Mouse (Mus musculus): ENCODE results near the gene Prkce. TPM values are rescaled to one million over a fixed set of nuclear protein-coding genes. Genes with fewer than 3 reads are reported as not detected.

The Prkce gene
- polyA plus RNA-seq, 1 experiment from 2014 or later = 48.0 TPM

DNA sequence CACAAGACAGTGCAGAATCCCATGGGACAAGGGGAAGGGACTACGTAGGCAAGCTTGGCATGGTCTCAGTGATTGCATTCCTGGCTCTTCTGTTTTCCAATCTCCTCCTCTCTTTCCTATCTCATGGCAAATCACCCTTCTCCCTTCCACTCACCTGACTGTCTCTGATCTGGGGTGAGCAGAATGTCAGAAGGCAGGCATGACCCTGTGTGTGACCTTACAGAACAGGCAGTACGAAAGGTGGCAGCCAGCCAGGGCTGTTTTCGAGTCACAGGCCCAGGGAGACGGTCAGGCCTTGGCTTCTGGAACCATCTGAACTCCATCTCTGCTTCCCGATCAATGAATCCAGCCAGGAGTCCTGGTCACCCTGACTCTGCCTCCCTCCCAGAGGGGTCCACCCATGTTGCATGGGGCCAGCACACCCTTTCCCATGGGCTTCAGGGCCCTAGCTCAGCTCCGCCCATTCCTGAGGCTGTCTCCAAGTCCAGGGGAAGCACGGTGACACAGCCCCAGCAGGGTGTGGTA is 119.2 kb downstream of the Prkce start:
- WGBS = 72% methylated on average over 7 of the region's 7 CpGs
- Histone ChIP-seq H3K4me2 (no peak overlapping the region), H3K27ac (replicated peaks) (0 out of 2 replicates have a peak overlapping the region, but pooled peaks have one; percentile 9), H3K36me3 (no peaks in the 10 kb centered on the region), H3K9me3 (replicated peaks) (no peaks in the 10 kb centered on the region), H3K4me1 (peaks cover 23% of the 10 kb centered on the region), H3K4me3 (replicated peaks) (no peak overlapping the region), H3K27me3 (replicated peaks) (no peaks in the 10 kb centered on the region), H3K9ac (replicated peaks) (no peak overlapping the region)
- ATAC-seq (ENCODE audit: low FRiP score) = no peak

DNA sequence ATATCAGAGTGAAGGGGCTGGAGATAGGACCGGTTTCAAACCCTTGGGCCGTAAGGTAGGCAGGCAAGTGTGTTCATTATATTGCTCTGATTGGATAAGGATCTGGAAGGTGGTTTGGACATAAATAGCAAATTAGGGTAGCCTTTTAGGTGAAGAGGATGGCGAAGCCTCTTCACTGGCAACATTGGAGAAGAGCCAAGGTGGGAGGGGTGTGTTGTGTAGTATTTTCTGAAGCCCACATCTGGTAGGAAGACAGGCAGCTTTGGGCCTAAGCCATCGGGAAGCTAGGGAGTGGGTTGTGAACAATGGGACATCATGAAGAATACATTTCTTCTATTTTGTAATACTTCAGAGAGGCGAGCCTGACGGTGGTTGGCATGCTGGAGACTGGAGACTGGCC is 125.1 kb downstream of the Prkce start:
- no peaks in the 10 kb centered on the region for H3K9me3 ChIP-seq (replicated peaks)
- H3K4me2 ChIP-seq = no peak overlapping the region
- H3K27ac ChIP-seq (replicated peaks) = no peak overlapping the region
- no peaks in the 10 kb centered on the region for H3K27me3 ChIP-seq (replicated peaks)
- H3K4me1 ChIP-seq = peaks cover 7% of the 10 kb centered on the region; the same call in 1 of the 2 replicates
- no peaks in the 10 kb centered on the region for H3K36me3 ChIP-seq
- no peak overlapping the region for H3K4me3 ChIP-seq (replicated peaks)
- 90% methylated on average over 6 of the region's 6 CpGs for WGBS
- ATAC-seq (ENCODE audit: low FRiP score) = no peak
- H3K9ac ChIP-seq (replicated peaks) = no peak overlapping the region

DNA sequence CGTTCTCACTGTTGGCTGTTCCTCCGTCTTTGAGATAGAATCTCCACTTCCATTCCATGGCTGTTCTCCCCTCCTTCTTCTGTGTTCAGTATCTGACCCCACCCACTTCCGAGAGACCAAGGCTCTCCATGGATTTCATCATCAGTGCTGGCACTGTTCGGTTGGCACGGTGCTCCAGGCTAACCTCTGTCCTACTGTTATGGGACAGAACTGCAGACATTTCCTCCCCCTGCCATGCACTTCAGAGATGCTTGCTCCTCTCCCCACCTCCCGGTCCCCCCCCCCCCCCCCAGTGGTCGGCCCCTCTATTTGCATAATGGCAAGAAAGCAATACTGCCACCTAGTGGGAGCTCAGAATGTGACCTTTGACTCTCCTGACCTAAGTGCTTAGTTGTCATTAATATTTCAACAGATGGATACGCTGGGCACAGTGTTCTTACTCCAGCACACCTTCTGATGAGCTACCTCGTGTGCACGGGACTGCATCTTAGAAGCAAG is 125.7 kb downstream of the Prkce start:
- Histone ChIP-seq H3K9me3 (replicated peaks) (no peaks in the 10 kb centered on the region), H3K4me2 (no peak overlapping the region), H3K36me3 (no peaks in the 10 kb centered on the region), H3K4me1 (peaks cover 4% of the 10 kb centered on the region; the same call in 1 of the 2 replicates), H3K4me3 (replicated peaks) (no peak overlapping the region), H3K27ac (replicated peaks) (no peak overlapping the region), H3K9ac (replicated peaks) (no peak overlapping the region), H3K27me3 (replicated peaks) (no peaks in the 10 kb centered on the region)
- WGBS = 46% methylated on average over 10 of the region's 10 CpGs
- no peak for ATAC-seq (ENCODE audit: low FRiP score)

DNA sequence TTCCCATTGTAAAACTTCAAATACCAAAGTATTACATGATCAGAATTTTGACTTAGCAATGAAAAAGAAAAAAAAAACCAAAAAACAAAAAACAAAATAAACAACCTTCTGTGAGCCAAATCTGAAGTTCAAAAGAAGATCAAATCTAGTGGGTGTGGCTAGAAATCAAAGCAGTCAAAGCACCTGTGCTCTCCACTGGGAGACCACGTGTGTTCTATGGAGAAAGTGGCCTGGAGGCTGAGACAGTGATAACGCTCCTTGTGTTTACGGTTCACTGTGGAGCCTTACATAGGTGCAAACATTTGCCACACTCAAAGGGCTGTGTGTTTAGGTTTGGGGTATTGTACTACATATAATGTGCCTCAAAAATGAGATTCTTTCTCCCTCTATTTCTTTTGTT is 132.0 kb downstream of the Prkce start:
- 67% methylated on average over 3 of the region's 3 CpGs for WGBS
- H3K4me2 ChIP-seq = no peak overlapping the region
- no peak for ATAC-seq (ENCODE audit: low FRiP score)
- no peak overlapping the region for H3K27ac ChIP-seq (replicated peaks)
- H3K9me3 ChIP-seq (replicated peaks) = no peaks in the 10 kb centered on the region
- peaks cover 31% of the 10 kb centered on the region for H3K4me1 ChIP-seq
- H3K27me3 ChIP-seq (replicated peaks) = no peaks in the 10 kb centered on the region
- no peak overlapping the region for H3K9ac ChIP-seq (replicated peaks)
- no peaks in the 10 kb centered on the region for H3K36me3 ChIP-seq
- no peak overlapping the region for H3K4me3 ChIP-seq (replicated peaks)

DNA sequence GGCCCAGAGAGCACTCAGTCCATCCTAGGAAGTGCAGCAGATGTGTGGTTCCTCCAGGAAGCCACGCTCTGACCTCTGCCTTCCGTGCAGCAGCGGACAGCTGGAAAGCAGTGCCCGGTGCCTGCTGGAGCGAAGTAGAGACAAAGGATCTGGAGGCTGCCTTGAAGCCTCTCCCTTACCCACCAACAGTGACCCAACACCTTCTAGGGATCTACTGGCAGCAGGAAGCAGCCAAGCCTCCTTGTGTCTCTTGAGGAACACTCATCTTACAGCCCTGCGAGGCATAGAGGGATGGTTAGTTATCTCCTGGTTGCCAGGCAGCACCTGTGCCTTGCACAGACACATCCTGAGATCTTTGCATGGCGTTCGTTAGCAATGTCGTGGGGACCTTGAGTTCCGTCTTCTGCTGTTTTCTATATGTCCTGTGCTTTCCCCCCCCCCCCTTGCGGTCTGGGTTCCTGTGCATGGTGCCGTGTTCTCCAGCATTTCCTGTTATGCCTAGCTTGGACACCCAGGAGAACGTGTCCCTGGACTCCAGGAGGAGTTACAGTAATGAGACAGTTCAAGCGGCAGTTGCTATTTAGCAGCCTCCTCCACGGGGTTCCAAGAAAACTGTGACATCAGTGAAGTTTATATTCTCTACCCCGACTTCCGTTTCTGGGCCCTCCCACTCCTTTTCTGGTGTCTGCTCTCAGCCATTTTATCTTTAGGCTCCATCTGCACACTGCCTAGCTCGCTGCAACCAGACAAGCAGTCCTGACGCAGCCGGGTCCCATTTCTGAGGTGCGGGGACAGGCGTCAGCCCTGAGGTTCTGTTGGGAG is 133.4 kb downstream of the Prkce start:
- no peaks in the 10 kb centered on the region for H3K36me3 ChIP-seq
- H3K4me3 ChIP-seq (replicated peaks) = no peak overlapping the region
- ATAC-seq (ENCODE audit: low FRiP score) = no peak
- peaks cover 45% of the 10 kb centered on the region for H3K4me1 ChIP-seq
- WGBS = 67% methylated on average over 22 of the region's 22 CpGs
- H3K27ac ChIP-seq (replicated peaks) = peak overlapping the region; percentile 45
- H3K9ac ChIP-seq (replicated peaks) = no peak overlapping the region
- H3K4me2 ChIP-seq = peak overlapping the region; percentile 27; the same call in 1 of the 2 replicates
- no peaks in the 10 kb centered on the region for H3K27me3 ChIP-seq (replicated peaks)
- no peaks in the 10 kb centered on the region for H3K9me3 ChIP-seq (replicated peaks)

DNA sequence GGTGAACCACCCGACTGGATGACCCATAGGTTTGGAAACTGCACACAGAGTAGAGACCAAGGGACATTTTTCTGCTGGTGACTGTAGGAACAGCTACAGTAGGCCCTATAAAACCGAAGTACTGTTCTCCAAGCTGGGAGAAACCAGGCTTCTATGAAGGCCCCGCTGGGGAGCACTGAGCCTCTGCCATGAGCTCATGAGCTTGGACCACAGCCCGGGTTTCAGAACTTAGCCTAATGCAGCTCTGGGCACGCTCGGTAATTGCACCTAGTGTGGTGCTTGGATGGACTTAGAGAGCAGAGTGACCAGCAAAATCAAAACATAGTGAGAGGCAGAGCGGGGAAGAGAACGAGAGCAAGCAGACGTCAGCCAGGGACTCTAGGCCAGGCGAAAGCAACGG is 134.7 kb downstream of the Prkce start:
- Histone ChIP-seq H3K27ac (replicated peaks) (peak overlapping the region; percentile 46; the same call in 1 of the 2 replicates), H3K36me3 (no peaks in the 10 kb centered on the region), H3K9me3 (replicated peaks) (no peaks in the 10 kb centered on the region), H3K4me2 (no peak overlapping the region), H3K4me3 (replicated peaks) (no peak overlapping the region), H3K4me1 (peaks cover 51% of the 10 kb centered on the region), H3K27me3 (replicated peaks) (no peaks in the 10 kb centered on the region), H3K9ac (replicated peaks) (no peak overlapping the region)
- WGBS = 89% methylated on average over 11 of the region's 11 CpGs
- no peak for ATAC-seq (ENCODE audit: low FRiP score)

DNA sequence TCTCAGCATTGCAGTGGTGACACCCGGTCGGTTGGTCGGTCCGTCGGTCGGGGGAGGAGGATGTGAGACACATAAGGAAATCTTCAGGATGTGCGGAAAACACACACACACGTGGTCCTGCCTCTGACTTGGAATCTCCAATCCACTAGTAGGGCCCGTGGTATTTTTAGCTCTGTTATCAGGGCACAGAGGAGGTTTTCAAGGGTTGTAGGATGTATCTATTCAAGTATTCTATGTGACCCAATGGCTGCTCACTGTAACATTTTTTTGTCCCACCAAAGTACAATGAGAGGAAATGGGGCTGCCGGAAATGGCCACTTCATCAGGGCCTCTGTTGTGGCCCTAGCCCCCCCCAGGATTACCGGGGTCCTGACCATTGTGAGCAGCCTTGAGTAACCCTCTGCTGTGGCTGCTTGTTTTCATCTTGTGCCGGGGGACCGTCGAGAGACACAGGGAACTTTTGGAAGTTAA is 135.3 kb downstream of the Prkce start:
- WGBS = 92% methylated on average over 14 of the region's 14 CpGs
- Histone ChIP-seq H3K4me2 (no peak overlapping the region), H3K4me3 (replicated peaks) (no peak overlapping the region), H3K27me3 (replicated peaks) (no peaks in the 10 kb centered on the region), H3K4me1 (peaks cover 49% of the 10 kb centered on the region), H3K9me3 (replicated peaks) (no peaks in the 10 kb centered on the region), H3K27ac (replicated peaks) (no peak overlapping the region), H3K36me3 (no peaks in the 10 kb centered on the region), H3K9ac (replicated peaks) (no peak overlapping the region)
- no peak for ATAC-seq (ENCODE audit: low FRiP score)

DNA sequence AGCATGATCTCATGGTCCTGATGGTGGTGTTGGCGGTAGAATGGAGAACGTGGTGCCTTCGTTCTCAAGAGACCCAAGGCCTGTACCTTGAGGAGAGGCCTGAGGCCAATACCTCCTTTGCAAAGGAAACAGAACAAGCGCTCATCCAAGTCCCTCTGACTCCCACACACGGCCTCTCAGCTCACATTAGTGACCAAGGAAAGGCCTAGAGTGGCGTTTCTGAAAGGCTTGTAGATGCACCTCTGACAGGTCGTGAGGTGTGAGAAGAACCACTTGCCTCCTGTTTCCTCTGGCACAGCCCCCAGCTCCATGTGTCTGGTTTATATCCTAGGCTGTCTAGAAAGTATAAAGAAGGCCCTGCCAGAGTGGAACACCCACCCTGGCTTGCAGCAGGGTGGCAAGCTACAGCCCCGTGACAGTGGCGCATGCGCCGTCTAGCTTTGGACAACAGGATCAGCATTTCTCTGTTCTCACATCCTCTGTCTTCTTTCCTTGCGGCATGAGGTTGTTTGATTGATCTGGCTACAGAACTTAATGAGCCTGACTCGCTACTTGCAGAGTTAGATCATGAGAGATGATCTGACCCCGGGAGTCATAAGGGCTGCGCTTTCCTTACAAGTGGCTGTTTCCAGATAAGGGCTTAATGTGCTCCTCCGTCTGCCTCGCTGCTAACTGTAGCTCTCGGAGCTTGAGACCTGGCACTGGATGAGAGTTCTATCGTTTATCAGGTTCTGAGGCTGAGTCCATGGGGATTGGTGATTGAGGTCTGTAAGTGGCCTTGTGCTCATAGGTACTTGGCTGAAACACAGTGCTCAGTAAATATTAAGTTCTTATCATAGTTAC is 136.0 kb downstream of the Prkce start:
- WGBS = 74% methylated on average over 19 of the region's 19 CpGs
- H3K27me3 ChIP-seq (replicated peaks) = no peaks in the 10 kb centered on the region
- no peaks in the 10 kb centered on the region for H3K9me3 ChIP-seq (replicated peaks)
- H3K4me2 ChIP-seq = no peak overlapping the region
- H3K4me1 ChIP-seq = peaks cover 49% of the 10 kb centered on the region
- no peak overlapping the region for H3K9ac ChIP-seq (replicated peaks)
- H3K4me3 ChIP-seq (replicated peaks) = no peak overlapping the region
- H3K27ac ChIP-seq (replicated peaks) = no peak overlapping the region
- ATAC-seq (ENCODE audit: low FRiP score) = no peak
- no peaks in the 10 kb centered on the region for H3K36me3 ChIP-seq

DNA sequence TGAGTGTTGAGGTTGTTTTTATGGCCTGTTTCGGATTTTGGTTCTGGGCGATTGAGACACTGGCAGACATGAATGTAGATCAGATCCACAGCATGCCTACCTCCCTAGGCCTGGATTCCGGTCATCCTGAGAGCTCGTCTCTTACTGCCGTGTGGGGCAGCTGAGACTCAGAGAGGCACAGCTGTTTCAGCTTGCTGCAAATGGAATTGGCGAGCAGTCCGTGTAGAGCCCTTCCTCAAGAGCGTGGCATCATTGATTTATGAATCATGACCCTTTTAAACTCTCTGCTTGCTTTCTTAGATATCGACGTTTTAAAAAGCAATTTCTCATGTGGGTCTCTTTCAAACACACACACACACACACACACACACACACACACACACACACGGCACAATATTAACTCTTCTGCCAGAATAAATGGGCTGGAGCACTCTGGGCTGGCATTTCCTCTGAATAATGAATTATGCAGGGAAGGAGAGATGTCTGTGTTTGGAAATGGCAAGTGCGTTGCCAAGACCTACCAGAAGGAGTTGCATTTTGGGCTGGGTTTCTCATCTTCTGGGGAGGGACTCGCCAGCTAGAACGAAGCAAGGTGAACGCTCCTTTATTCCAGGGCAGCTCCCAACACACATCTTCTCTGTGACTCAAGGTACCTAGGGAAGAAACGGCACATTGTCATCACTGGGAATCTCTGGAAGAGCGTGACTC is 137.5 kb downstream of the Prkce start:
- Histone ChIP-seq H3K9ac (replicated peaks) (no peak overlapping the region), H3K4me2 (no peak overlapping the region), H3K4me3 (replicated peaks) (no peak overlapping the region), H3K27me3 (replicated peaks) (no peaks in the 10 kb centered on the region), H3K36me3 (no peaks in the 10 kb centered on the region), H3K4me1 (peaks cover 49% of the 10 kb centered on the region), H3K27ac (replicated peaks) (peak overlapping the region; percentile 61), H3K9me3 (replicated peaks) (no peaks in the 10 kb centered on the region)
- WGBS = 35% methylated on average over 17 of the region's 17 CpGs
- ATAC-seq (ENCODE audit: low FRiP score) = no peak

DNA sequence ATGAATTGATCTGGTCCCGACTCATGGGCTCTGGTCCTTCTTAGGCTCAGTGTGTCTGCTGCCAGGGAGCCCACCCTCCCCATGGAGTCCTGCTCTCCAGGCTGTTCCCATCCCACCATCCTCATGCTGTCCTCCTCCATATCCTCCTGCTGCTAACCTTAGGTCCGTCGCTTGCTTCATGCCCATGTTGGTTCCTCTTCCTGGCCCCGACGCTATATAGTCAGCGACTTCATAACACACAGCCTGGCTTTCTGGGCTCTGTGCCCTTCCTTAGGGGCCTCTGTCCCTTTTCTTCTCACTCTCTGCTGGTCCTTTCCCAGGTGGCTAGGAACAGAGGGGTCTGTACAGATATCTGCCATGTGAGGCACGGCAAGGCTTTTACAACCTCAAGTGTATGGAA is 138.6 kb downstream of the Prkce start:
- H3K9ac ChIP-seq (replicated peaks) = no peak overlapping the region
- no peak overlapping the region for H3K4me2 ChIP-seq
- no peaks in the 10 kb centered on the region for H3K27me3 ChIP-seq (replicated peaks)
- H3K9me3 ChIP-seq (replicated peaks) = no peaks in the 10 kb centered on the region
- 82% methylated on average over 7 of the region's 7 CpGs for WGBS
- H3K36me3 ChIP-seq = no peaks in the 10 kb centered on the region
- no peak overlapping the region for H3K4me3 ChIP-seq (replicated peaks)
- ATAC-seq (ENCODE audit: low FRiP score) = no peak
- H3K27ac ChIP-seq (replicated peaks) = 0 out of 2 replicates have a peak overlapping the region, but pooled peaks have one; percentile 3
- H3K4me1 ChIP-seq = peaks cover 48% of the 10 kb centered on the region
